Mouse (Mus musculus): Measurements from ENCODE around the gene Arhgap21. TPM values are rescaled to one million over a fixed set of nuclear protein-coding genes. Genes with fewer than 3 reads are reported as not detected.

Arhgap21 gene
- polyA plus RNA-seq, 1 experiment from 2014 or later, result 62.7 TPM

- Histone ChIP-seq H3K4me2 (ENCODE audit: low read length) (no peak overlapping the region), H3K27me3 (ENCODE audit: control insufficient read depth, insufficient read depth, low read length) (no peaks in the 10 kb centered on the region), H3K4me1 (ENCODE audit: control insufficient read depth, insufficient read depth, low read length) (no peaks in the 10 kb centered on the region), H3K9me3 (ENCODE audit: control insufficient read depth, low read length) (no peaks in the 10 kb centered on the region), H3K27ac (replicated peaks; ENCODE audit: low read depth, low read length) (no peak overlapping the region), H3K36me3 (ENCODE audit: control insufficient read depth, insufficient read depth, low read length) (peaks cover 47% of the 10 kb centered on the region), H3K4me3 (replicated peaks; ENCODE audit: low read depth, low read length) (no peak overlapping the region), H3K9ac (replicated peaks; ENCODE audit: low read length) (no peak overlapping the region)
- 77% methylated on average over 16 of the region's 16 CpGs for WGBS
- ATAC-seq (ENCODE audit: low FRiP score, low TSS enrichment) (no peak), DNase-seq (no peak)
Measured at GRCm38 (mm10) chr2:20879877-20880605, 88.6 kb downstream of the Arhgap21 start.

DNA sequence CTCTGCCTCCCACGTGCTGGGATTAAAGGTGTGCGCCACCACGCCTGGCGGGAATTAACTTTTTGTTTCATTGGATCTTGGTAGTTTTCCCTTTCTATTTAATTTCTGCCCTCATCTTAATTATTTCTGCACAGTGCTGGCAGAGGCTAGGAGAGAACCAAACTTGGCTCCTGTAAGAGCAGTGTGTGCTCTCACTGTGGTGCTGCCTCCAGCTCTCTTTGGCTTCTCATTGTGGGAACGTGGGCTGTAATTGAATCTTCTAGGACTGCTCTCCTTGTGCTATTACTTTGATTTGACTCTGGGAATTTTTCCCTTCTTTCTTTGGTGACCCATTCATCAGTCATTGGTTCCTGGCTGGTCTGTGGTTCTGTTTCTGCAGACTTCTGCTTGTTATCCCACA, 94.1 kb downstream of the Arhgap21 start:
- Histone ChIP-seq H3K4me3 (replicated peaks; ENCODE audit: low read depth, low read length) (no peak overlapping the region), H3K27me3 (ENCODE audit: control insufficient read depth, insufficient read depth, low read length) (no peaks in the 10 kb centered on the region), H3K36me3 (ENCODE audit: control insufficient read depth, insufficient read depth, low read length) (peaks cover 39% of the 10 kb centered on the region), H3K4me2 (ENCODE audit: low read length) (no peak overlapping the region), H3K9me3 (ENCODE audit: control insufficient read depth, low read length) (no peaks in the 10 kb centered on the region), H3K4me1 (ENCODE audit: control insufficient read depth, insufficient read depth, low read length) (no peaks in the 10 kb centered on the region), H3K27ac (replicated peaks; ENCODE audit: low read depth, low read length) (no peak overlapping the region), H3K9ac (replicated peaks; ENCODE audit: low read length) (no peak overlapping the region)
- WGBS, result 97% methylated on average over 5 of the region's 5 CpGs
- ATAC-seq (ENCODE audit: low FRiP score, low TSS enrichment) (no peak), DNase-seq (no peak)

- 80% methylated on average over 2 of the region's 2 CpGs for WGBS
- H3K9me3 ChIP-seq (ENCODE audit: control insufficient read depth, low read length), result no peaks in the 10 kb centered on the region
- no peak overlapping the region for H3K4me3 ChIP-seq (replicated peaks; ENCODE audit: low read depth, low read length)
- H3K4me1 ChIP-seq (ENCODE audit: control insufficient read depth, insufficient read depth, low read length), result no peaks in the 10 kb centered on the region
- ATAC-seq (ENCODE audit: low FRiP score, low TSS enrichment), result no peak
- DNase-seq, result no peak
- peaks cover 35% of the 10 kb centered on the region for H3K36me3 ChIP-seq (ENCODE audit: control insufficient read depth, insufficient read depth, low read length)
- no peak overlapping the region for H3K4me2 ChIP-seq (ENCODE audit: low read length)
- no peak overlapping the region for H3K9ac ChIP-seq (replicated peaks; ENCODE audit: low read length)
- no peaks in the 10 kb centered on the region for H3K27me3 ChIP-seq (ENCODE audit: control insufficient read depth, insufficient read depth, low read length)
- no peak overlapping the region for H3K27ac ChIP-seq (replicated peaks; ENCODE audit: low read depth, low read length)
Measured at GRCm38 (mm10) chr2:20869212-20869965, 99.3 kb downstream of the Arhgap21 start.

DNA sequence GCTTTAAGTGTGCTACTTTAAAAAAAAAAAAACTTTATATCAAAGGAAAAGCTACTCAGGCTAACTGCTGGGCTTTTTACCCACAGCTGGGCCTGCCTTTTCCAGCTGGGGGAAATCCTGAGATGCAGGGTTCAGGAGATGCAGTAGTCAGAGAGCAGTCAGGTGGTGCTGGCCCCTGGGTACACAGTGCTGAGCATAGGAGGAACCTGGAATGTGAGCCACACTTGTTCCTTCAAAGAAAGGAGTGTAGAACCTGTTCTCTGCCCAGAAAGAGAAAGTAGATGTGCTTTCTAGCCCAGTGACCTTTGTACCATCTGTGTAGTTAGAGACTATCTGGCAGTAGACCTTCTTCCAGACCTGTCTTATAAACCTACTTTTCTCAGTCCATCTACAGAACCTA, 100.6 kb downstream of the Arhgap21 start:
- H3K4me2 ChIP-seq (ENCODE audit: low read length), result no peak overlapping the region
- ATAC-seq (ENCODE audit: low FRiP score, low TSS enrichment) (no peak), DNase-seq (no peak)
- no peaks in the 10 kb centered on the region for H3K27me3 ChIP-seq (ENCODE audit: control insufficient read depth, insufficient read depth, low read length)
- no peak overlapping the region for H3K9ac ChIP-seq (replicated peaks; ENCODE audit: low read length)
- no peak overlapping the region for H3K4me3 ChIP-seq (replicated peaks; ENCODE audit: low read depth, low read length)
- H3K4me1 ChIP-seq (ENCODE audit: control insufficient read depth, insufficient read depth, low read length), result no peaks in the 10 kb centered on the region
- no peak overlapping the region for H3K27ac ChIP-seq (replicated peaks; ENCODE audit: low read depth, low read length)
- no peaks in the 10 kb centered on the region for H3K9me3 ChIP-seq (ENCODE audit: control insufficient read depth, low read length)
- peaks cover 41% of the 10 kb centered on the region for H3K36me3 ChIP-seq (ENCODE audit: control insufficient read depth, insufficient read depth, low read length)

- H3K4me3 ChIP-seq (replicated peaks; ENCODE audit: low read depth, low read length), result no peak overlapping the region
- no peak overlapping the region for H3K9ac ChIP-seq (replicated peaks; ENCODE audit: low read length)
- H3K27me3 ChIP-seq (ENCODE audit: control insufficient read depth, insufficient read depth, low read length), result no peaks in the 10 kb centered on the region
- no peak overlapping the region for H3K4me2 ChIP-seq (ENCODE audit: low read length)
- DNase-seq, result no peak
- H3K9me3 ChIP-seq (ENCODE audit: control insufficient read depth, low read length), result no peaks in the 10 kb centered on the region
- no peak for ATAC-seq (ENCODE audit: low FRiP score, low TSS enrichment)
- peaks cover 58% of the 10 kb centered on the region for H3K36me3 ChIP-seq (ENCODE audit: control insufficient read depth, insufficient read depth, low read length)
- H3K27ac ChIP-seq (replicated peaks; ENCODE audit: low read depth, low read length), result no peak overlapping the region
- H3K4me1 ChIP-seq (ENCODE audit: control insufficient read depth, insufficient read depth, low read length), result no peaks in the 10 kb centered on the region
- 89% methylated on average over 3 of the region's 3 CpGs for WGBS
Measured at GRCm38 (mm10) chr2:20865795-20866194, 102.9 kb downstream of the Arhgap21 start.

DNA sequence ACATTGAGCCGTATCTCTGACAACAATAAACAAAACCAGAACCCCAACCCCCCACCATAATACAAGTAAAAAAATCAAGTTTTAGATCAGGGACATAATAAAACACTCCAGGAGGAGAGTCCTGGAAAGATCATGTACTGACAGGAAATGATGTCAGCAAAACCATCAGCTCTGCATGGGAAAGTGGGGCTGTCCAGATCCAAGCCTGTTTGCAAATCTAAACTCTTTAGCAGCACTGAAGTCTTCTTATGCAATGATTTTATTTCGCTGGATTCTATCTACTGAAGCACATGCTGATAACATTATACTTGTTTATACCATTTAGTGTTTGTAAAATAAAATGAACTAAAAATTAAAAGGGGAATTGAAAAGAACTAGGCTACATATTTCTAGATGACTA, 104.1 kb downstream of the Arhgap21 start:
- H3K36me3 ChIP-seq (ENCODE audit: control insufficient read depth, insufficient read depth, low read length), result peaks cover 70% of the 10 kb centered on the region
- H3K4me2 ChIP-seq (ENCODE audit: low read length), result no peak overlapping the region
- H3K9me3 ChIP-seq (ENCODE audit: control insufficient read depth, low read length), result no peaks in the 10 kb centered on the region
- H3K4me1 ChIP-seq (ENCODE audit: control insufficient read depth, insufficient read depth, low read length), result no peaks in the 10 kb centered on the region
- no peak overlapping the region for H3K27ac ChIP-seq (replicated peaks; ENCODE audit: low read depth, low read length)
- ATAC-seq (ENCODE audit: low FRiP score, low TSS enrichment) (no peak), DNase-seq (no peak)
- H3K27me3 ChIP-seq (ENCODE audit: control insufficient read depth, insufficient read depth, low read length), result no peaks in the 10 kb centered on the region
- H3K9ac ChIP-seq (replicated peaks; ENCODE audit: low read length), result no peak overlapping the region
- no peak overlapping the region for H3K4me3 ChIP-seq (replicated peaks; ENCODE audit: low read depth, low read length)
- 85% methylated on average over 2 of the region's 2 CpGs for WGBS

GRCm38 (mm10) chr2:20860756-20861155, 107.9 kb downstream of the Arhgap21 start:
- H3K27ac ChIP-seq (replicated peaks; ENCODE audit: low read depth, low read length), result no peak overlapping the region
- no peaks in the 10 kb centered on the region for H3K4me1 ChIP-seq (ENCODE audit: control insufficient read depth, insufficient read depth, low read length)
- ATAC-seq (ENCODE audit: low FRiP score, low TSS enrichment) (no peak), DNase-seq (no peak)
- no peak overlapping the region for H3K4me3 ChIP-seq (replicated peaks; ENCODE audit: low read depth, low read length)
- 66% methylated on average over 5 of the region's 5 CpGs for WGBS
- H3K36me3 ChIP-seq (ENCODE audit: control insufficient read depth, insufficient read depth, low read length), result peaks cover 94% of the 10 kb centered on the region
- H3K27me3 ChIP-seq (ENCODE audit: control insufficient read depth, insufficient read depth, low read length), result no peaks in the 10 kb centered on the region
- H3K9me3 ChIP-seq (ENCODE audit: control insufficient read depth, low read length), result no peaks in the 10 kb centered on the region
- no peak overlapping the region for H3K4me2 ChIP-seq (ENCODE audit: low read length)
- H3K9ac ChIP-seq (replicated peaks; ENCODE audit: low read length), result no peak overlapping the region

GRCm38 (mm10) chr2:20849346-20849745, 119.3 kb downstream of the Arhgap21 start:
- Histone ChIP-seq H3K9me3 (ENCODE audit: control insufficient read depth, low read length) (no peaks in the 10 kb centered on the region), H3K4me1 (ENCODE audit: control insufficient read depth, insufficient read depth, low read length) (no peaks in the 10 kb centered on the region), H3K27ac (replicated peaks; ENCODE audit: low read depth, low read length) (no peak overlapping the region), H3K4me2 (ENCODE audit: low read length) (no peak overlapping the region), H3K4me3 (replicated peaks; ENCODE audit: low read depth, low read length) (no peak overlapping the region), H3K27me3 (ENCODE audit: control insufficient read depth, insufficient read depth, low read length) (no peaks in the 10 kb centered on the region), H3K9ac (replicated peaks; ENCODE audit: low read length) (no peak overlapping the region), H3K36me3 (ENCODE audit: control insufficient read depth, insufficient read depth, low read length) (peaks cover 72% of the 10 kb centered on the region)
- ATAC-seq (ENCODE audit: low FRiP score, low TSS enrichment) (no peak), DNase-seq (no peak)
- 68% methylated on average over 18 of the region's 18 CpGs for WGBS
